Mouse (Mus musculus) heart, adult 2 months (tissue): Measurements from ENCODE around the gene Ncbp3.

Experiments used
- CTCF ChIP-seq: fragments of 200-600 bp; IDR thresholded peaks from 2 replicates; pipeline ENCODE4 v1.8.1; 2022; ENCODE audit warnings: antibody characterized with exemption, mild to moderate bottlenecking, moderate library complexity
- EP300 ChIP-seq: fragments of 200-500 bp; IDR thresholded peaks from 2 replicates; pipeline ENCODE4 v1.6.1; 2011; ENCODE audit warnings: low read depth, low read length, control low read depth; ENCODE audit not compliant: insufficient read depth

DNA sequence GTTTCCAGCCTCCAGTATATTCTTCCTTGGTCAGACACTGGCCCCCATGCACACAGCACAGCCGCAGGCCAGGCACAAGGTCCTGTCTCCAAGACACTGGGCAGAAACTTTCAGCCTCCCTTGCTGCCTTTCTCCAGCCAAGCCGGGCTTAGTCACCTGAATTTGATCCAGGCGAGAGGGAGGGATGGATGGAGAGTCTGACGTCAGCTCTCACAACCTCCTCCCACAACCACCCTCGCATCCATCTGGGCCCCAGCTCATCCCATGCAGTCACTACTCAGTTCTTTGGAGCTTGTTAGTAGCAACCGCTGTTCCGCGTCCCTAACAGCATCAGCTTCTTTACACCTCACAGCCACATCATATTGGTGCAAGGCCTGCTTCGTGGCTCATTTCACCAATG, 24.5 kb upstream of the Ncbp3 start:
- TF ChIP-seq EP300, result no peak
- no peak for TF ChIP-seq CTCF
